Mouse (Mus musculus) stomach, postnatal 0 days (tissue): ENCODE measurements at regions not wholly inside any gene's neighbourhood (a gene's known extent, or its start where the extent isn't known, plus 50 kb on each side); places are given as distances from the start of the nearest gene placed in this dataset.

Experiments
- CTCF ChIP-seq: IDR thresholded peaks from 2 replicates; pipeline ENCODE4 v1.5.1; 2016; ENCODE audit warnings: antibody characterized with exemption, low read depth, mild to moderate bottlenecking, moderate library complexity
- EP300 ChIP-seq: optimal IDR thresholded peaks from 2 replicates; pipeline ENCODE3; 2016; ENCODE audit warnings: antibody characterized with exemption

GRCm38 (mm10) chr10:96860366-96860765 is 243.6 kb downstream of the Btg1 start:
- TF ChIP-seq CTCF: no peak
- TF ChIP-seq EP300: no peak
